Mouse (Mus musculus): ENCODE measurements around the gene Tmem88.

Tmem88 gene

GRCm38 (mm10) chr11:69416921-69417448 is 19.0 kb upstream of the Tmem88 start:
- no peak for DNase-seq (ENCODE audit: low read depth, low spot score)

- DNase-seq (ENCODE audit: low read depth, low spot score), result no peak
These were observed 18.5 kb upstream of the Tmem88 start for GRCm38 (mm10) chr11:69416509-69416908.

- DNase-seq (ENCODE audit: low read depth, low spot score), result no peak
These were observed 17.8 kb upstream of the Tmem88 start for GRCm38 (mm10) chr11:69415668-69416451.

- DNase-seq (ENCODE audit: low read depth, low spot score), result no peak
These were observed 17.3 kb upstream of the Tmem88 start for GRCm38 (mm10) chr11:69415327-69415667.

- DNase-seq (ENCODE audit: low read depth, low spot score), result no peak
These were observed 16.6 kb upstream of the Tmem88 start for GRCm38 (mm10) chr11:69414421-69415326.

GRCm38 (mm10) chr11:69413221-69414181 is 15.5 kb upstream of the Tmem88 start, which contains the start of gene Kdm6b:
Gene Kdm6b (minus strand): TSS chr11:69413675.
- no peak for DNase-seq (ENCODE audit: low read depth, low spot score)

- DNase-seq (ENCODE audit: low read depth, low spot score), result no peak
These were observed 14.5 kb upstream of the Tmem88 start for GRCm38 (mm10) chr11:69412548-69412947.

- no peak for DNase-seq (ENCODE audit: low read depth, low spot score)
These were observed 13.6 kb upstream of the Tmem88 start for GRCm38 (mm10) chr11:69411538-69412203.

- peak; percentile 96 for DNase-seq (ENCODE audit: low read depth, low spot score)
These were observed 13.1 kb upstream of the Tmem88 start for GRCm38 (mm10) chr11:69411073-69411535.

- DNase-seq (ENCODE audit: low read depth, low spot score), result no peak
These were observed 12.5 kb upstream of the Tmem88 start for GRCm38 (mm10) chr11:69410310-69411072.

- DNase-seq (ENCODE audit: low read depth, low spot score), result no peak
These were observed 11.9 kb upstream of the Tmem88 start for GRCm38 (mm10) chr11:69410045-69410309.

- DNase-seq (ENCODE audit: low read depth, low spot score), result no peak
These were observed 11.5 kb upstream of the Tmem88 start for GRCm38 (mm10) chr11:69409378-69410044.

- DNase-seq (ENCODE audit: low read depth, low spot score), result peak; percentile 82
These were observed 10.7 kb upstream of the Tmem88 start for GRCm38 (mm10) chr11:69408541-69409377.

GRCm38 (mm10) chr11:69407724-69408004 is 9.6 kb upstream of the Tmem88 start:
- DNase-seq (ENCODE audit: low read depth, low spot score), result no peak

GRCm38 (mm10) chr11:69406867-69407723 is 9.1 kb upstream of the Tmem88 start:
- no peak for DNase-seq (ENCODE audit: low read depth, low spot score)

- DNase-seq (ENCODE audit: low read depth, low spot score), result no peak
These were observed 8.2 kb upstream of the Tmem88 start for GRCm38 (mm10) chr11:69406282-69406681.

GRCm38 (mm10) chr11:69405397-69406200 is 7.6 kb upstream of the Tmem88 start:
- DNase-seq (ENCODE audit: low read depth, low spot score), result no peak

Measured in retina, adult 2 months (tissue).